Mouse (Mus musculus): Measurements from ENCODE around the gene Cep170b. TPM values are rescaled to one million over a fixed set of nuclear protein-coding genes. Genes with fewer than 3 reads are reported as not detected.

The Cep170b gene
- polyA plus RNA-seq, 1 experiment, result 22.8 TPM

DNA sequence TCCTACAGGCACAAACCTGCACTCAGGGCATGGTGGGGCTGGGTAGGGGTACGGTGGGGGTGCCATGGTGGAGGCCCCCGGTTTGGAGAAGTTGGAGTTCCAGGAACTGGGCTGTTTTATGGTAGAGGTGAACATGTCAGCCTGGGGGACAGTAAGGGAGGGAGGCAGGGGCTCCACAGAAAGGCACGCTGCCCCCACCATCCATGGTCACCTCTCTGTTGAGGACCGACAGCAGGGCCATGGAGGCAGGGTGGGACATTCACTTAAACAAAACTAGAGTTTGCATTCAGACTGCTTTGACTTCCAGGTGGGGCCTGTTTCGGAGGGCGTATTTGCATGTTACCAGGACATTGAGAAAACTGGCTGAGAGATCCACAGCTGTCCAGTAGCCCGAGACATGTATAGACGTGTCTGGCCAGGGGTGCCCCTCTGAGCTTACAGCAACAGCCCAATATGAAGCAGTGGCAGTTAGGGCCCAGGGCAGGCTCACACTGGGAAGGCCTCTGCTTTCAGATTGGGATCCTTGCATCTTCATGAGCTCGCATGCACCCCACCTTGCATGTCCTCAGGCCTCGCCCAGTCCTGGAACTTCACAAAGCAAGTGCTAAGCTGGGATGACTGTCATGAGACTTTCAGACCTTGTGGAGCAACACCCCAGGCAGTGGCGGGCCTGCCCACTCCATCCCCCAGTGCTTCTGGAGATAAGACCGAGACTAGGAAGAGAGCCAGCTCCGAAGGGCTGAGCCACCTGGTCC lies 73.5 kb downstream of the Cep170b start:
- no peak for TF ChIP-seq CTCF (IDR thresholded peaks at IDR 0.05; ENCODE audit: borderline replicate concordance, control insufficient read depth, extremely low read depth, insufficient read depth, low read length, poor library complexity)
- no peak for TF ChIP-seq POLR2A (IDR thresholded peaks at IDR 0.05; ENCODE audit: control insufficient read depth, extremely low read depth, insufficient read depth, low read length, poor library complexity)
- H3K27me3 ChIP-seq (ENCODE audit: control insufficient read depth, insufficient read depth, low read length), result no peaks in the 10 kb centered on the region
- H3K36me3 ChIP-seq (ENCODE audit: control insufficient read depth, insufficient read depth, low read length), result no peaks in the 10 kb centered on the region
- H3K4me3 ChIP-seq (ENCODE audit: control insufficient read depth, insufficient read depth, low read length), result no peak overlapping the region
- H3K4me1 ChIP-seq (replicated peaks; ENCODE audit: control insufficient read depth, insufficient read depth, low read length), result 0 out of 2 replicates have a peak, but pooled peaks cover 2% of the 10 kb centered on the region
- no peak for DNase-seq
- no peak overlapping the region for H3K27ac ChIP-seq (ENCODE audit: control insufficient read depth, insufficient read depth, low read length)
- 93% methylated on average over 13 of the region's 13 CpGs for WGBS

- WGBS, result 91% methylated on average over 7 of the region's 7 CpGs
- Histone ChIP-seq H3K27ac (ENCODE audit: control insufficient read depth, insufficient read depth, low read length) (no peak overlapping the region), H3K27me3 (ENCODE audit: control insufficient read depth, insufficient read depth, low read length) (no peaks in the 10 kb centered on the region), H3K36me3 (ENCODE audit: control insufficient read depth, insufficient read depth, low read length) (no peaks in the 10 kb centered on the region), H3K4me3 (ENCODE audit: control insufficient read depth, insufficient read depth, low read length) (no peak overlapping the region), H3K4me1 (replicated peaks; ENCODE audit: control insufficient read depth, insufficient read depth, low read length) (0 out of 2 replicates have a peak, but pooled peaks cover 2% of the 10 kb centered on the region)
- DNase-seq, result no peak
- no peak for TF ChIP-seq POLR2A (IDR thresholded peaks at IDR 0.05; ENCODE audit: control insufficient read depth, extremely low read depth, insufficient read depth, low read length, poor library complexity)
- TF ChIP-seq CTCF (IDR thresholded peaks at IDR 0.05; ENCODE audit: borderline replicate concordance, control insufficient read depth, extremely low read depth, insufficient read depth, low read length, poor library complexity), result no peak
Observed at GRCm38 (mm10) chr12:112794356-112794816, 74.1 kb downstream of the Cep170b start.

- no peak for TF ChIP-seq POLR2A (IDR thresholded peaks at IDR 0.05; ENCODE audit: control insufficient read depth, extremely low read depth, insufficient read depth, low read length, poor library complexity)
- Histone ChIP-seq H3K27me3 (ENCODE audit: control insufficient read depth, insufficient read depth, low read length) (no peaks in the 10 kb centered on the region), H3K27ac (ENCODE audit: control insufficient read depth, insufficient read depth, low read length) (no peak overlapping the region), H3K4me3 (ENCODE audit: control insufficient read depth, insufficient read depth, low read length) (no peak overlapping the region), H3K36me3 (ENCODE audit: control insufficient read depth, insufficient read depth, low read length) (no peaks in the 10 kb centered on the region), H3K4me1 (replicated peaks; ENCODE audit: control insufficient read depth, insufficient read depth, low read length) (0 out of 2 replicates have a peak, but pooled peaks cover 2% of the 10 kb centered on the region)
- 96% methylated on average over 5 of the region's 5 CpGs for WGBS
- DNase-seq, result no peak
Observed at GRCm38 (mm10) chr12:112794998-112795397, 74.7 kb downstream of the Cep170b start.

- Histone ChIP-seq H3K27me3 (ENCODE audit: control insufficient read depth, insufficient read depth, low read length) (no peaks in the 10 kb centered on the region), H3K36me3 (ENCODE audit: control insufficient read depth, insufficient read depth, low read length) (no peaks in the 10 kb centered on the region), H3K4me3 (ENCODE audit: control insufficient read depth, insufficient read depth, low read length) (no peak overlapping the region), H3K27ac (ENCODE audit: control insufficient read depth, insufficient read depth, low read length) (no peak overlapping the region), H3K4me1 (replicated peaks; ENCODE audit: control insufficient read depth, insufficient read depth, low read length) (0 out of 2 replicates have a peak, but pooled peaks cover 2% of the 10 kb centered on the region)
- TF ChIP-seq POLR2A (IDR thresholded peaks at IDR 0.05; ENCODE audit: control insufficient read depth, extremely low read depth, insufficient read depth, low read length, poor library complexity), result no peak
- no peak for TF ChIP-seq CTCF (IDR thresholded peaks at IDR 0.05; ENCODE audit: borderline replicate concordance, control insufficient read depth, extremely low read depth, insufficient read depth, low read length, poor library complexity)
- no peak for DNase-seq
- 18% methylated on average over 18 of the region's 18 CpGs for WGBS
Observed at GRCm38 (mm10) chr12:112795466-112796104, 75.3 kb downstream of the Cep170b start.

Other genes starting within 250 kb of the Cep170b start
- 13.6 and 14.5 TPM in 2 replicates for gene A530016L24Rik, start 231.0 kb upstream of the Cep170b start, polyA plus RNA-seq (2012; rRNA removed)
- gene Tmem179, start 203.7 kb upstream of the Cep170b start, polyA plus RNA-seq (2012; rRNA removed), result 0.04 and 0.05 TPM in 2 replicates
- 26.3 and 26.8 TPM in 2 replicates for gene Inf2, start 131.7 kb upstream of the Cep170b start, polyA plus RNA-seq (2012; rRNA removed)
- gene Adssl1, start 100.4 kb upstream of the Cep170b start, polyA plus RNA-seq (2012; rRNA removed), result 10.9 and 14.2 TPM in 2 replicates
- gene Siva1, start 75.8 kb upstream of the Cep170b start, polyA plus RNA-seq (2012; rRNA removed), result 131 and 134 TPM in 2 replicates
- gene Akt1, start 45.6 kb upstream of the Cep170b start, polyA plus RNA-seq (2012; rRNA removed), result 220 and 229 TPM in 2 replicates
- gene Zbtb42, start 41.6 kb upstream of the Cep170b start, polyA plus RNA-seq (2012; rRNA removed), result 15.9 and 17.8 TPM in 2 replicates
- gene Pld4, start 40.2 kb downstream of the Cep170b start, polyA plus RNA-seq (2012; rRNA removed), result 82.3 and 99.8 TPM in 2 replicates
- 3.3 and 4.0 TPM in 2 replicates for gene Ahnak2, start 82.2 kb downstream of the Cep170b start, polyA plus RNA-seq (2012; rRNA removed)
- gene Clba1, start 88.5 kb downstream of the Cep170b start, polyA plus RNA-seq (2012; rRNA removed), result 2.8 and 2.9 TPM in 2 replicates
- 124 and 126 TPM in 2 replicates for gene Cdca4, start 109.0 kb downstream of the Cep170b start, polyA plus RNA-seq (2012; rRNA removed)
- 256 and 265 TPM in 2 replicates for gene Gpr132, start 147.8 kb downstream of the Cep170b start, polyA plus RNA-seq (2012; rRNA removed)
- 58.7 and 61.5 TPM in 2 replicates for gene Jag2, start 209.3 kb downstream of the Cep170b start, polyA plus RNA-seq (2012; rRNA removed)
- 58.8 and 59.6 TPM in 2 replicates for gene Nudt14, start 221.7 kb downstream of the Cep170b start, polyA plus RNA-seq (2012; rRNA removed)